Mouse (Mus musculus) midbrain, postnatal 0 days (tissue): ENCODE results near the gene Pdia5. TPM values are rescaled to one million over a fixed set of nuclear protein-coding genes. Genes with fewer than 3 reads are reported as not detected.

Experiments
- ATAC-seq: fragments of 200-750 bp; cut with Nextera tagmentation; 2 replicates; pipeline ENCODE4 v1.8.0; 2017; ENCODE audit warnings: moderate number of reproducible peaks, mild to moderate bottlenecking, moderate TSS enrichment, moderate library complexity; ENCODE audit not compliant: low FRiP score
- DNase-seq: peaks from one replicate; pipeline ENCODE4 v3.0.0-alpha.2; 2015; ENCODE audit warnings: low spot score
- H3K27ac ChIP-seq: fragments of 300-500 bp; sonication (generic); 2 replicates; pipeline ENCODE4 v1.5.1; 2014; ENCODE audit warnings: low read depth, mild to moderate bottlenecking, low read length, mixed read lengths
- H3K27me3 ChIP-seq: fragments of 300-500 bp; sonication (generic); 2 replicates; pipeline ENCODE4 v1.6.1; 2014; ENCODE audit warnings: low read length, control low read depth, mixed read lengths; ENCODE audit not compliant: insufficient read depth
- H3K36me3 ChIP-seq: fragments of 300-500 bp; sonication (generic); 2 replicates; pipeline ENCODE4 v1.6.1; 2014; ENCODE audit warnings: low read length, control low read depth, mixed read lengths; ENCODE audit not compliant: insufficient read depth
- H3K4me1 ChIP-seq: fragments of 300-500 bp; sonication (generic); 2 replicates; pipeline ENCODE4 v1.6.1; 2014; ENCODE audit warnings: mild to moderate bottlenecking, control low read depth, antibody characterized with exemption, low read length, mixed read lengths; ENCODE audit not compliant: insufficient read depth
- H3K4me2 ChIP-seq: fragments of 300-500 bp; sonication (generic); 2 replicates; pipeline ENCODE4 v1.6.1; 2014; ENCODE audit warnings: low read depth, mild to moderate bottlenecking, low read length, mixed read lengths; ENCODE audit not compliant: poor library complexity, severe bottlenecking
- H3K4me3 ChIP-seq: fragments of 300-500 bp; sonication (generic); 2 replicates; pipeline ENCODE4 v1.5.1; 2014; ENCODE audit warnings: low read depth, mild to moderate bottlenecking, low read length, moderate library complexity
- H3K9ac ChIP-seq: fragments of 300-500 bp; sonication (generic); replicated peaks from 2 replicates; pipeline ENCODE4 v1.6.1; 2014; ENCODE audit warnings: mild to moderate bottlenecking, low read length, moderate library complexity, mixed read lengths; ENCODE audit not compliant: poor library complexity, severe bottlenecking
- H3K9me3 ChIP-seq: fragments of 300-500 bp; sonication (generic); 2 replicates; pipeline ENCODE4 v1.6.1; 2016; ENCODE audit warnings: low read length, control low read depth
- CTCF ChIP-seq: IDR thresholded peaks from 2 replicates; pipeline ENCODE4 v1.5.1; 2016; ENCODE audit warnings: antibody characterized with exemption, mild to moderate bottlenecking
- WGBS: fragments of 180-500 bp; shearing (Covaris S2); extraction: QIAGEN DNeasy Blood & Tissue Kit; methylation state at CpG from one replicate; pipeline ENCODE4 v1.1.7; 2014; 5-methylcytosine and 5-hydroxymethylcytosine counted together
- polyA plus RNA-seq: library from polyadenylated mRNA; unstranded; fragments of >200 nt; fragmentation: Nextera tagmentation; extraction: Ambion mirVana; gene quantifications from 2 replicates; pipeline ENCODE4 v1.2.1, GENCODE M21; 2015
- total RNA-seq: library from RNA; depleted of rRNA; stranded (reverse); fragments of >200 nt; gene quantifications from 2 replicates; pipeline ENCODE4 v1.2.3, GENCODE M21; 2014

Pdia5 gene
- total and polyA plus RNA-seq, 2 experiments from 2014 or later, result 4.3 to 8.0 TPM

DNA sequence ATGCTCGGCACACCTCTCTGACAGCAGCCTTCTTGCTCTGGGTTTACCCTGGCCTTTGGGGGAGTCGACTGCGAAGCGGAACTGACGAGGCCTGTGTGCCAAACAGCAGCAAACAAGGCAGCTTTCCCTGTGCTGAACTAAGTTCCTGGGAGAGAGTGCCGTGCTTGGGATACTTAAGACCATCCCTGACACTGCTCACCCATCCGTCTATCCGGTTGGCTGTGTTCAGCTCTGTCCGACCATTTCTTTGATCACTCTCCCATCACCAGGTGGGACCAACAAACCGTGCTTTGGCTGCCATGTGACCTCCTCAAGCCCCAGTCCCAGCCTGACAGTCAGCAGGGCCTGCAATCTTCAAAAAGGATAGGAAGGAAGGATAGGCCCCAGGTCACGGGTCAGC, 32.4 kb downstream of the Pdia5 start:
- H3K4me2 ChIP-seq, result no peak overlapping the region
- no peak for DNase-seq
- no peaks in the 10 kb centered on the region for H3K27me3 ChIP-seq
- H3K4me1 ChIP-seq, result no peaks in the 10 kb centered on the region; the same call in 1 of the 2 replicates
- no peak for ATAC-seq
- no peak overlapping the region for H3K9ac ChIP-seq
- no peak for TF ChIP-seq CTCF
- H3K36me3 ChIP-seq, result peaks cover 15% of the 10 kb centered on the region
- no peak overlapping the region for H3K4me3 ChIP-seq
- no peaks in the 10 kb centered on the region for H3K9me3 ChIP-seq
- WGBS, result 66% methylated on average over 11 of the region's 11 CpGs
- H3K27ac ChIP-seq, result no peak overlapping the region

DNA sequence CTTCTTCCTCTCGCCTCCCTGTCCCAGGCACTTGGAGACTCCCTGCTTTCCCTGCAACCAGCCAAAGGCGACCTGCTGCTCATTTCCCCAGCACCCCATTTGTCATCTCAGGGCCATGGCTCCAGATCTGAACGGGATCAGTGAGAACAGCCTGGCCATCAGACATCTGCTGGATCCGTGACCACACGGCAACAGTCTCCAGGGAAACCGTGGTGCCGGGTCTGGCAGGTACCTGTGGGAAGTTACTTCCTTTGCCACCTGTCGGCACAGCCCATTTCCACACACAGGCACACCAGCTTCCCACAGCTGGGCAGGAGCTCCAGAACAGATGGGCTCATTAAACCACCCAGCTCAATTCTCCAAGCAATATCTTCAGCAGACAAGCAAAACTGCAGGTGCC, 33.2 kb downstream of the Pdia5 start:
- Histone ChIP-seq H3K27me3 (no peaks in the 10 kb centered on the region), H3K9ac (no peak overlapping the region), H3K4me1 (no peaks in the 10 kb centered on the region), H3K36me3 (peaks cover 15% of the 10 kb centered on the region), H3K27ac (no peak overlapping the region), H3K9me3 (no peaks in the 10 kb centered on the region), H3K4me3 (no peak overlapping the region), H3K4me2 (no peak overlapping the region)
- DNase-seq (no peak), ATAC-seq (no peak)
- WGBS, result 84% methylated on average over 8 of the region's 8 CpGs
- TF ChIP-seq CTCF, result no peak

DNA sequence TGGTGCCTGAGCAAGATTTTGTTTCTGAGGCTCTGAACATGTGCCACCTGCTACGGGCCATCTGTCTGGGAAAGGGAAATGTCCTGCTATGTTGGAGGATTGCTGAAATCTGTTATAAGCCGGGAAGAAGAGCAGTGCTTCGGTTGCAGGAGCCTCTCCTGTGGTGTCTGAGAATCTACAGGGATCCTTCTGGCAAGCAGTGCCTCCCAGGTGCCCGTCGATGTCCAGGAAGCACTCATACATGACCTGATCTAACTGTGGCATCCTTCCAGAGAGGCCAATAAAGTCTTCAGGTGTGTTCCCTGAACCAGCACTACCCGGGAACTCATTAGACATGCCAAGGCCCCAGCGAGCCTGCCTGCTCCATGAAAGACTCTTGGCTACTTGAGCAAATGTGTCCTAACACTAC, 33.7 kb downstream of the Pdia5 start:
- 94% methylated on average over 7 of the region's 7 CpGs for WGBS
- no peak for TF ChIP-seq CTCF
- Histone ChIP-seq H3K4me2 (no peak overlapping the region), H3K27ac (no peak overlapping the region), H3K4me3 (no peak overlapping the region), H3K9ac (no peak overlapping the region), H3K4me1 (no peaks in the 10 kb centered on the region), H3K9me3 (no peaks in the 10 kb centered on the region), H3K27me3 (no peaks in the 10 kb centered on the region), H3K36me3 (peaks cover 15% of the 10 kb centered on the region)
- DNase-seq (no peak), ATAC-seq (no peak)

DNA sequence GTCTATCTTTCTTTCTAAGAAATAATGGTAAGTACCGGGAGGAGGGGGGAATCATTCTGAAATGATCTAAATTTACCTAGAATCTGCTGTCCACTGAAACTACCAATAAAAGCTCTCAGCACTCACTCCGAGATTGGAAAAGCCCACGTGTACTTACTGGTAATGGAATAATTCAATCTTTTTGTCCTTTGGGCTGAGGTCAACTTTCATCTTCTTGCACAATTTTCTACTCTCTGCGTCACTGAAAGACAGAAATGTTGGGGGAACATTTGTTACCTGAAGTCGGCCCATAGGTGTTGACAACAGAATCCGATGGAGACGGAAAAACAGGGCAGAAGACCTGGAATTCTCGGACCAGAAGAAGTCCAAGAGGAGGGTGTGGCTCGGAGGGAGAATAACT, 34.4 kb downstream of the Pdia5 start:
- DNase-seq (no peak), ATAC-seq (no peak)
- Histone ChIP-seq H3K4me1 (no peaks in the 10 kb centered on the region), H3K36me3 (peaks cover 15% of the 10 kb centered on the region), H3K9me3 (no peaks in the 10 kb centered on the region), H3K27me3 (no peaks in the 10 kb centered on the region), H3K4me3 (no peak overlapping the region), H3K27ac (no peak overlapping the region), H3K9ac (no peak overlapping the region), H3K4me2 (no peak overlapping the region)
- TF ChIP-seq CTCF, result no peak
- 93% methylated on average over 9 of the region's 9 CpGs for WGBS

GRCm38 (mm10) chr16:35455822-35456221, 34.9 kb downstream of the Pdia5 start:
- Histone ChIP-seq H3K27ac (no peak overlapping the region), H3K4me2 (no peak overlapping the region), H3K4me1 (no peaks in the 10 kb centered on the region), H3K9me3 (no peaks in the 10 kb centered on the region), H3K36me3 (peaks cover 15% of the 10 kb centered on the region), H3K27me3 (no peaks in the 10 kb centered on the region), H3K4me3 (no peak overlapping the region), H3K9ac (no peak overlapping the region)
- DNase-seq (no peak), ATAC-seq (no peak)
- 92% methylated on average over 10 of the region's 10 CpGs for WGBS
- no peak for TF ChIP-seq CTCF

DNA sequence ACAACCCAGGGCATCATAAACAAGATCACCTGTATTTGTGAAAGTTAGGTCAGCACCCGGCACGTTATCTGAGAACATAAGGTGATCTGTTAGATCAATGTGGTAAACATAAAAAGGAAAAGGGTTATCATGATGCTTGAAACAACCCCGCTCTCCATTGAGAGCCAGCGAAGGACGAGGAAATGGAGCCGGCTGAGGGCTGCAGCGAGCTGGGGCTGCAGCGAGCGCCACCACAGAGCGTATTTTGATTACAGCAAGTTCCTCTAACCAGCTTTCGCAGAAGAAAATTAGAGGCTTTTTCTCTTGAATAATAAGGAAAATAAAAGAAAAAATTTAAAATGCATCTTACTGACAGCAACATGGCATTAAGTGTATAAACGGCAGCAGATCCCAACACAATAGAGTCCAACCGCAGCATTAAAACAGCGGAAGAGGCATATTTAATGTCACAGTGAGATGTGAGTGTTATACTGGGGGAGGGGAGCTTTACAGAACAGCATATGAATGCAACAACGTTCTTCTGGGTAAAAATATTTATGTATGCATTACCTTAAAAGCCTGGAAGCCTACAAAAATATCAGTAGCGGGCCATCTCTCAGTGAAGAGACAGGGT, 40.5 kb downstream of the Pdia5 start:
- Histone ChIP-seq H3K27ac (no peak overlapping the region), H3K36me3 (peaks cover 14% of the 10 kb centered on the region), H3K4me1 (no peaks in the 10 kb centered on the region), H3K4me2 (no peak overlapping the region), H3K27me3 (no peaks in the 10 kb centered on the region), H3K9me3 (no peaks in the 10 kb centered on the region), H3K4me3 (no peak overlapping the region), H3K9ac (no peak overlapping the region)
- ATAC-seq, result no peak
- TF ChIP-seq CTCF, result no peak
- 67% methylated on average over 16 of the region's 16 CpGs for WGBS
- no peak for DNase-seq
